Mouse (Mus musculus) kidney, adult 2 months (tissue): ENCODE results near the gene Cgref1. TPM values are rescaled to one million over a fixed set of nuclear protein-coding genes. Genes with fewer than 3 reads are reported as not detected.

Experiments used
- DNase-seq: peaks from one replicate; pipeline ENCODE4 v3.0.0; 2021
- H3K27ac ChIP-seq: fragments of 200-500 bp; 2 replicates; pipeline ENCODE4 v1.5.1; 2012; ENCODE audit warnings: low read depth, low read length, control low read depth, inconsistent platforms; ENCODE audit not compliant: insufficient read depth
- H3K27me3 ChIP-seq: fragments of 200-500 bp; replicated peaks from 2 replicates; pipeline ENCODE4 v1.6.1; 2012; ENCODE audit warnings: mild to moderate bottlenecking, moderate library complexity, low read length, inconsistent platforms; ENCODE audit not compliant: control insufficient read depth, insufficient read depth
- H3K36me3 ChIP-seq: fragments of 200-500 bp; 2 replicates; pipeline ENCODE4 v1.6.1; 2012; ENCODE audit warnings: mild to moderate bottlenecking, moderate library complexity, low read length, inconsistent platforms; ENCODE audit not compliant: control insufficient read depth, insufficient read depth
- H3K4me1 ChIP-seq: fragments of 200-500 bp; 2 replicates; pipeline ENCODE4 v1.6.1; 2011; ENCODE audit warnings: low read length; ENCODE audit not compliant: control insufficient read depth, insufficient read depth
- H3K4me3 ChIP-seq: fragments of 200-500 bp; 2 replicates; pipeline ENCODE4 v1.5.1; 2011; ENCODE audit warnings: mild to moderate bottlenecking, low read depth, low read length, control low read depth; ENCODE audit not compliant: insufficient read depth
- CTCF ChIP-seq: fragments of 200-500 bp; conservative IDR thresholded peaks from 2 replicates; pipeline ENCODE4 v1.5.1; 2011; ENCODE audit warnings: low read depth, mild to moderate bottlenecking, control low read depth, low read length, moderate library complexity, mixed read lengths; ENCODE audit not compliant: insufficient read depth, insufficient read length
- POLR2A ChIP-seq: fragments of 200-500 bp; IDR thresholded peaks from one replicate; pipeline ENCODE4 v1.6.1; 2011; ENCODE audit warnings: low read depth, low read length, control low read depth
- WGBS: fragments of 180-500 bp; shearing (Covaris S2); methylation state at CpG from one replicate; pipeline ENCODE4 v1.1.7; 2018; 5-methylcytosine and 5-hydroxymethylcytosine counted together
- polyA plus RNA-seq: library from polyadenylated mRNA; depleted of rRNA; stranded (reverse); fragments of >200 nt; gene quantifications from 2 replicates; pipeline ENCODE4 v1.2.3, GENCODE M21; 2012

The Cgref1 gene
- polyA plus RNA-seq, 1 experiment, result 387 TPM

GRCm38 (mm10) chr5:30912156-30912555 is 33.2 kb downstream of the Cgref1 start:
- H3K36me3 ChIP-seq, result no peaks in the 10 kb centered on the region
- H3K27me3 ChIP-seq, result no peaks in the 10 kb centered on the region
- H3K27ac ChIP-seq, result peak overlapping the region; percentile 1; the same call in 1 of the 2 replicates
- no peak for DNase-seq
- TF ChIP-seq POLR2A, result no peak
- no peak for TF ChIP-seq CTCF
- H3K4me3 ChIP-seq, result no peak overlapping the region
- 66% methylated on average over 5 of the region's 5 CpGs for WGBS
- H3K4me1 ChIP-seq, result peaks cover 42% of the 10 kb centered on the region

- peak; percentile 63 for DNase-seq
- no peaks in the 10 kb centered on the region for H3K36me3 ChIP-seq
- H3K4me1 ChIP-seq, result peaks cover 39% of the 10 kb centered on the region
- no peaks in the 10 kb centered on the region for H3K27me3 ChIP-seq
- H3K27ac ChIP-seq, result peak overlapping the region; percentile 34; the same call in 1 of the 2 replicates
- no peak for TF ChIP-seq POLR2A
- TF ChIP-seq CTCF, result no peak
- no peak overlapping the region for H3K4me3 ChIP-seq
Measured at GRCm38 (mm10) chr5:30910481-30910880, 34.9 kb downstream of the Cgref1 start.

- no peaks in the 10 kb centered on the region for H3K36me3 ChIP-seq
- H3K27ac ChIP-seq, result peak overlapping the region; percentile 90
- no peak overlapping the region for H3K4me3 ChIP-seq
- no peak for DNase-seq
- TF ChIP-seq POLR2A, result no peak
- no peak for TF ChIP-seq CTCF
- WGBS, result 82% methylated on average over 7 of the region's 7 CpGs
- H3K4me1 ChIP-seq, result peaks cover 36% of the 10 kb centered on the region
- H3K27me3 ChIP-seq, result no peaks in the 10 kb centered on the region
Measured at GRCm38 (mm10) chr5:30909863-30910262, 35.5 kb downstream of the Cgref1 start.

- Histone ChIP-seq H3K4me1 (peaks cover 36% of the 10 kb centered on the region), H3K27me3 (no peaks in the 10 kb centered on the region), H3K4me3 (no peak overlapping the region), H3K27ac (peak overlapping the region; percentile 90), H3K36me3 (no peaks in the 10 kb centered on the region)
- TF ChIP-seq CTCF (no peak), POLR2A (no peak)
- WGBS, result 14% methylated on average over 7 of the region's 7 CpGs
- peak; percentile 94 for DNase-seq
Measured at GRCm38 (mm10) chr5:30909300-30909659, 36.1 kb downstream of the Cgref1 start.

GRCm38 (mm10) chr5:30908426-30909299 is 36.7 kb downstream of the Cgref1 start:
- no peaks in the 10 kb centered on the region for H3K27me3 ChIP-seq
- WGBS, result 23% methylated on average over 13 of the region's 13 CpGs
- H3K4me3 ChIP-seq, result peak overlapping the region; percentile 74
- no peak for TF ChIP-seq POLR2A
- TF ChIP-seq CTCF, result no peak
- H3K36me3 ChIP-seq, result no peaks in the 10 kb centered on the region
- H3K27ac ChIP-seq, result peak overlapping the region; percentile 90
- DNase-seq, result peak; percentile 61
- H3K4me1 ChIP-seq, result peaks cover 36% of the 10 kb centered on the region

- H3K4me3 ChIP-seq, result peak within 1 kb of the TSS; percentile 74
- H3K27me3 ChIP-seq, result no peaks in the 10 kb centered on the region
- H3K27ac ChIP-seq, result peak within 1 kb of the TSS; percentile 90
- peaks cover 36% of the 10 kb centered on the region for H3K4me1 ChIP-seq
- TF ChIP-seq CTCF (no peak), POLR2A (no peak)
- DNase-seq, result peak; percentile 99
- WGBS, result under 1% methylated on average over 58 of the region's 58 CpGs
- no peaks in the 10 kb centered on the region for H3K36me3 ChIP-seq
Measured at GRCm38 (mm10) chr5:30907413-30908059, 37.9 kb downstream of the Cgref1 start, which contains the start of gene Ost4. TSS of gene Ost4 (minus strand) at chr5:30907788.

GRCm38 (mm10) chr5:30901860-30902259 is 43.5 kb downstream of the Cgref1 start:
- WGBS, result 73% methylated on average over 5 of the region's 5 CpGs
- Histone ChIP-seq H3K36me3 (no peaks in the 10 kb centered on the region; the same call in 1 of the 2 replicates), H3K27ac (no peak overlapping the region), H3K4me3 (no peak overlapping the region), H3K4me1 (peaks cover 5% of the 10 kb centered on the region; the same call in 1 of the 2 replicates), H3K27me3 (no peaks in the 10 kb centered on the region)
- DNase-seq, result peak; percentile 64
- TF ChIP-seq POLR2A (no peak), CTCF (no peak)
